Mouse (Mus musculus) left cerebral cortex, adult 2 months (tissue): ENCODE data around the gene Gm11938. TPM values are rescaled to one million over a fixed set of nuclear protein-coding genes. Genes with fewer than 3 reads are reported as not detected.

Source experiments
- DNase-seq, 2 experiments: peaks; one replicate each; pipeline ENCODE4 v3.0.0; 2021 to 2022; ENCODE audit warnings: low spot score in 2 of 2, mixed read lengths in 1 of 2; ENCODE audit errors: extremely low spot score in 1 of 2
- H3K27ac ChIP-seq: fragments of 200-600 bp; 2 replicates; pipeline ENCODE4 v1.8.1; 2022
- H3K4me3 ChIP-seq: fragments of 200-600 bp; 2 replicates; pipeline ENCODE4 v1.8.1; 2022
- CTCF ChIP-seq: fragments of 200-600 bp; IDR thresholded peaks from 2 replicates; pipeline ENCODE4 v1.8.1; 2022; ENCODE audit warnings: antibody characterized with exemption, mild to moderate bottlenecking, moderate library complexity
- intact Hi-C: fragments of 180-260 bp; cut with DNase I; formaldehyde crosslinking; loops from one replicate; pipeline ENCODE4 v1.15.1; 2025
- total RNA-seq, 2 experiments: library from RNA; stranded (reverse); gene quantifications; 2 replicates each; pipeline ENCODE4 v1.2.3; 2021

The Gm11938 gene
- total RNA-seq, 2 experiments from 2014 or later: not detected

- no peak for TF ChIP-seq CTCF
- DNase-seq: no peak
- Histone ChIP-seq H3K4me3 (no peak overlapping the region), H3K27ac (no peak overlapping the region)
- intact Hi-C loops: no loop called here
These were observed 40.5 kb downstream of the Gm11938 start for GRCm38 (mm10) chr11:99562580-99562979.

- Histone ChIP-seq H3K27ac (no peak within 1 kb of the TSS), H3K4me3 (no peak within 1 kb of the TSS)
- intact Hi-C loops: loop anchor here (5.0 kb wide), 1 partner anchor 73 kb away; no protein-coding TSS in a partner anchor
- TF ChIP-seq CTCF: no peak
- no peak for DNase-seq
These were observed 43.7 kb downstream of the Gm11938 start, which contains the start of gene Gm11939 for GRCm38 (mm10) chr11:99559366-99559765. Gene Gm11939 (minus strand): TSS chr11:99559466.

DNA sequence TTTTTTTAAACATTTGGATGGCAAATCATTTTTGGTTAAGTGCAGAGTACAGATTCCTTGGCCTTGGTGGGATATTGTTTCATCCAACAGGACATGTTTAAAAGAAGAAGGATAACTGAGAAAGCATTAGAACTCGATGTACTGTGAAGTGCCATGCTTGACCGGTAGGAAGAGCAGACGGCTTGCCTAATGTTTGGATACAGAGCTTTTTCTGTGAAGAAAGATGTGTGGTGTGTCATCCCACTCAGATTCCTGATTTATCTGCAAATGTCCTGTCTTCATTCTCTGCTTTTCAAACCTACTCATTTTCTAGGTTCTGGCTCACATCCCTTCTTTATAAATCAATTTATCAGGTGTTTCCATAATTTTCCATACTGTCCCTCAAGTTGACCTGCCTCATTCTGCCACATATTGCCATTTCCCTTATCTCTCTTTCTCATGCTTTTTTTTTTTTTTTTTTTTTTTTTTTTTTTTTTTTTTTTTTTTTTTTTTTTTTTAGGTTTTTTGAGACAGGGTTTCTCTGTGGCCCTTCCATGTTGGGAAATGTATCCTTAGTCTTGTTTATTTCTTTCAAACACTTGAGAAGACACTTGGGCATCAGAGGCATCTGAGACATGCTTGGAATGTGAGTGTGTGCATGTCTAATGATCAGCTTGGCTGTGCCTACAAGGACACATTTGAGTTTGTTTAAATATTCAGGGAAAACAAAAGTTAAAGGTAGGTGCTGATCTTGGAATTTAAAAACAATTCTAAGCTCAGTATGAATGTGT, 44.9 kb downstream of the Gm11938 start:
- intact Hi-C loops: loop anchor here (5.0 kb wide), 1 partner anchor 74 kb away; no protein-coding TSS in a partner anchor
- no peak overlapping the region for H3K4me3 ChIP-seq
- DNase-seq: no peak
- no peak overlapping the region for H3K27ac ChIP-seq
- no peak; the same call in 1 of the 2 replicates for TF ChIP-seq CTCF

DNA sequence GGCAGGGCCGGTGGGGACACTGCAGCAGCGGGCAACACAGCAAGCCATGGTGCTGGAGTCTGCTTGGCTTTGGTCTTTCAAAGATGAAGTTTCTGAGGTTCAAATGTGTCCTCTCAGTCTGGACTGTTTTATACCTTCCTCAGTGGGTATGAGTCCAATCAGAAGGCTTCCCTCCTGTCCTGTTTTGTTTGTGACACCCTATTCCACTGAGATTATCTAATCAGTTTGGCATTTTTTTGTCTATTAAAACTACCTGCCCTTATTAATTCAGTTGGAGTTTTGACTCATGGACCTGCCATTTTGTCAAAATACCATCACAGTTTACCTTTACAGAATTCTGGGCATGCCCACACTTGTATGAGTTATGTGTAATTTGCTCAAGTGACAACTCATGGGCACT, 46.4 kb downstream of the Gm11938 start, which contains the start of gene Krtap3-2:
Krtap3-2 (minus strand) TSS at position 101 of the 400 bp plus-strand sequence.
- Histone ChIP-seq H3K4me3 (no peak within 1 kb of the TSS), H3K27ac (no peak within 1 kb of the TSS)
- no peak for DNase-seq
- intact Hi-C loops: loop anchor here (5.0 kb wide), 1 partner anchor 76 kb away; no protein-coding TSS in a partner anchor
- no peak for TF ChIP-seq CTCF

GRCm38 (mm10) chr11:99556195-99556594, 46.9 kb downstream of the Gm11938 start:
- H3K27ac ChIP-seq: no peak overlapping the region
- DNase-seq: no peak
- H3K4me3 ChIP-seq: no peak overlapping the region
- TF ChIP-seq CTCF: no peak
- intact Hi-C loops: loop anchor here (5.0 kb wide), 1 partner anchor 76 kb away; no protein-coding TSS in a partner anchor

Other genes with a start within 250 kb of the Gm11938 start
- not detected for gene Krt28, start 228.4 kb downstream of the Gm11938 start, total RNA-seq
- gene Krt10, start 213.9 kb downstream of the Gm11938 start, total RNA-seq: 10 to 100 TPM in 1 of 2 experiments, 1 to 10 TPM in 1; 9.6 to 10.1 TPM
- gene Krt12, start 181.0 kb downstream of the Gm11938 start, total RNA-seq: 10 to 100 TPM in 1 of 2 experiments, 1 to 10 TPM in 1; 8.7 to 11.6 TPM
- not detected for gene Krt20, start 165.2 kb downstream of the Gm11938 start, total RNA-seq
- not detected for gene Krt23, start 110.2 kb downstream of the Gm11938 start, total RNA-seq
- not detected for gene Krt39, start 82.0 kb downstream of the Gm11938 start, total RNA-seq
- not detected for gene Krt40, start 60.1 kb downstream of the Gm11938 start, total RNA-seq
- gene Krtap3-3, start 52.4 kb downstream of the Gm11938 start, total RNA-seq: not detected
- gene Krtap3-2, start 46.5 kb downstream of the Gm11938 start, total RNA-seq: not detected
- not detected for gene Gm11939, start 43.8 kb downstream of the Gm11938 start, total RNA-seq
- not detected for gene Krtap3-1, start 36.7 kb downstream of the Gm11938 start, total RNA-seq
- gene Krtap1-5, start 22.3 kb downstream of the Gm11938 start, total RNA-seq: not detected
- gene Krtap1-4, start 19.7 kb downstream of the Gm11938 start, total RNA-seq: not detected
- not detected for gene Krtap1-3, start 12.0 kb downstream of the Gm11938 start, total RNA-seq
- gene Krtap9-3, start 5.2 kb downstream of the Gm11938 start, total RNA-seq: not detected
- gene Gm11937, start 6.9 kb upstream of the Gm11938 start, total RNA-seq: not detected
- not detected for gene Krtap2-4, start 11.5 kb upstream of the Gm11938 start, total RNA-seq
- not detected for gene Gm11562, start 17.1 kb upstream of the Gm11938 start, total RNA-seq
- gene Krtap4-1, start 24.9 kb upstream of the Gm11938 start, total RNA-seq: not detected
- gene Krtap4-2, start 31.8 kb upstream of the Gm11938 start, total RNA-seq: not detected
- not detected for gene Krtap4-7, start 40.8 kb upstream of the Gm11938 start, total RNA-seq
- gene Gm11555, start 46.9 kb upstream of the Gm11938 start, total RNA-seq: not detected
- gene Gm11563, start 55.7 kb upstream of the Gm11938 start, total RNA-seq: not detected
- not detected for gene Krtap4-6, start 62.7 kb upstream of the Gm11938 start, total RNA-seq
- gene Gm14190, start 87.4 kb upstream of the Gm11938 start, total RNA-seq: not detected
- gene Gm14180, start 131.0 kb upstream of the Gm11938 start, total RNA-seq: not detected
- gene Gm11595, start 169.6 kb upstream of the Gm11938 start, total RNA-seq: not detected
- not detected for gene Krtap4-8, start 177.4 kb upstream of the Gm11938 start, total RNA-seq
- not detected for gene Krtap4-9, start 181.9 kb upstream of the Gm11938 start, total RNA-seq
- not detected for gene Gm11596, start 190.2 kb upstream of the Gm11938 start, total RNA-seq
- gene Gm11569, start 195.6 kb upstream of the Gm11938 start, total RNA-seq: not detected
- gene Gm11554, start 201.1 kb upstream of the Gm11938 start, total RNA-seq: not detected
- not detected for gene Krtap4-13, start 206.6 kb upstream of the Gm11938 start, total RNA-seq
- gene Gm11564, start 212.4 kb upstream of the Gm11938 start, total RNA-seq: not detected
- gene 2300003K06Rik, start 234.8 kb upstream of the Gm11938 start, total RNA-seq: not detected
- gene Krtap4-16, start 248.3 kb upstream of the Gm11938 start, total RNA-seq: not detected